Mouse (Mus musculus): ENCODE results near the gene Ankle2.

DNA sequence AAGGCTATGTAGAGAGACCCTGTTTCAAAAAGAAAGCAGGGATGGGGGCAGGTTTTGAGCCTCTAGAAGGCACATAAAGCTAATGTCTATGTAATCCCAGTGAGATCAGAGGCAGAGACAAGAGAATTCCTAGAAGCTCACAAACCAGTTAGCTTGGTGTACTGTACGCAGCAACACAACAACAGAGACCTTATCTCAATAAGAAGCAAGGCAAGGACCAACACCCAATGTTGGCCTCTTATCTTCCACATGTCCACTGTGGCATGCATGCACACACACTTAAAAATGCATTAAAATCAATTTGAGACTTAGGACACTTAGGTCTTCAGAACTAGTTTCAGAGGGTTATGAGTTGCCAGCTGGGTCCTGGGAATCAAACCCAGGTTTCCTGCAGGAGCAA lies 60.8 kb downstream of the Ankle2 start:
- no peak for TF ChIP-seq POLR2A (IDR thresholded peaks at IDR 0.05; ENCODE audit: borderline replicate concordance, insufficient read depth, low read length)
- no peak for TF ChIP-seq CTCF (IDR thresholded peaks at IDR 0.05; ENCODE audit: borderline replicate concordance, insufficient read depth, low read depth, low read length)

All from cerebellum, adult 2 months (tissue).